Mouse (Mus musculus) myocyte (in vitro differentiated cells): ENCODE data around the gene Adam10.

Source experiments
- E2F4 ChIP-seq: IDR thresholded peaks from one replicate; pipeline ENCODE4 v1.6.1; 2011; ENCODE audit warnings: mild to moderate bottlenecking, control low read depth, moderate library complexity; ENCODE audit not compliant: insufficient read depth
- MAX ChIP-seq: IDR thresholded peaks from one replicate; pipeline ENCODE4 v1.6.1; 2011; ENCODE audit warnings: low read depth, mild to moderate bottlenecking, control low read depth
- POLR2A ChIP-seq: IDR thresholded peaks from one replicate; pipeline ENCODE4 v1.6.1; 2011; ENCODE audit warnings: low read depth, mild to moderate bottlenecking, control low read depth, moderate library complexity; ENCODE audit not compliant: insufficient read length
- POLR2AphosphoS2 ChIP-seq: IDR thresholded peaks from one replicate; pipeline ENCODE4 v1.6.1; 2011; ENCODE audit warnings: low read depth, control low read depth; ENCODE audit not compliant: insufficient read length

- no peak for TF ChIP-seq POLR2A
- no peak for TF ChIP-seq E2F4
- no peak for TF ChIP-seq MAX
- no peak for TF ChIP-seq POLR2AphosphoS2
Observed at GRCm38 (mm10) chr9:70695723-70696122, 16.9 kb downstream of the Adam10 start.
